In the genomic region with DNA sequence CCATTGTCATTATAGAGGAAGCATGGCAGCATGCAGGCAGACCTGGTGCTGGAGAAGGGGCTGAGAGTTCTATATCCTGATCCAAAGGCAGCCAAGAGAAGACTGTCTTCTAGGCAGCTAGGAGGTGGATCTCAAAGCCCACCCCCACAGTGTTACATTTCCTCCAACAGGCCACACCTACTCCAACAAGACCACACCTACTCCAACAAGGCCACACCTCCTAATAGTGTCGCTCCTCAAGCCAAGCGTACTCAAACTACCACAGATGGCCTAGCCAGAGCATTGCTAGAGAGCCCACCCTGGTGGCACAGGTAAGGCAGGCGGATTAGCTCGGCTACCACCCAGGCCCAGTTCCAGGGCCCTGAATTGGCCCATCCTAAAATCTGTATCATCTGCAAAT, we compare ENCODE assay signal across 24 mouse cellular contexts. TPM values are rescaled to one million over a fixed set of nuclear protein-coding genes. Genes with fewer than 3 reads are reported as not detected.
A peak's percentile ranks its signal among the peaks of the same experiment; 100 is the strongest.
DNase-seq lines count a peak whose midpoint lies in the region; ATAC-seq and TF ChIP-seq lines count a peak whose summit lies in the region.
"Had no signal": no experiment of that assay in that cellular context is flagged by ENCODE, and none has a peak within 500 bp of the region (broad histone marks: within the 10 kb centered on the region; RNA-seq: fewer than 3 reads in every experiment).

No protein-coding gene starts in this region.

- TF ChIP-seq CTCF in hindbrain, postnatal 0 days (IDR thresholded peaks at IDR 0.05; ENCODE audit: low read depth) = no peak
- TF ChIP-seq CTCF in heart, adult 2 months (IDR thresholded peaks at IDR 0.05) = no peak

- no peaks in the 10 kb centered on the region; the same call in 1 of the 2 replicates for H3K27me3 ChIP-seq in hindbrain, postnatal 0 days (ENCODE audit: insufficient read depth, low read length)
- 0 out of 2 replicates have a peak, but pooled peaks cover 7% of the 10 kb centered on the region for H3K27me3 ChIP-seq in hindbrain, embryonic 13.5 days
- no peaks in the 10 kb centered on the region for H3K27me3 ChIP-seq in heart, adult 2 months (ENCODE audit: control insufficient read depth, insufficient read depth, low read length)

- 0 out of 2 replicates have a peak overlapping the region, but pooled peaks have one; percentile 77 for H3K27ac ChIP-seq in hindbrain, postnatal 0 days
- no peak overlapping the region for H3K27ac ChIP-seq in hindbrain, embryonic 13.5 days
- no peak overlapping the region for H3K27ac ChIP-seq in heart, adult 2 months
- H3K27ac ChIP-seq: embryonic facial prominence, embryonic 13.5 days; embryonic facial prominence, embryonic 15.5 days; forebrain, embryonic 10.5 days; forebrain, embryonic 12.5 days had no signal

- no peak for ATAC-seq in hindbrain, postnatal 0 days
- ATAC-seq in hindbrain, embryonic 13.5 days (ENCODE audit: low FRiP score) = no peak
- ATAC-seq: forebrain, embryonic 14.5 days; forebrain, embryonic 16.5 days had no signal

- intact Hi-C loops in heart, adult 2 months (cut with DNase I) = no loop called here

- TF ChIP-seq POLR2A in heart, adult 2 months (IDR thresholded peaks at IDR 0.05; ENCODE audit: insufficient read depth, low read depth, low read length) = no peak

- no peak overlapping the region for H3K4me3 ChIP-seq in hindbrain, postnatal 0 days (ENCODE audit: low read length)
- no peak overlapping the region for H3K4me3 ChIP-seq in hindbrain, embryonic 13.5 days
- no peak overlapping the region for H3K4me3 ChIP-seq in heart, adult 2 months
- H3K4me3 ChIP-seq: embryonic facial prominence, embryonic 13.5 days; embryonic facial prominence, embryonic 15.5 days; erythroblast, embryonic 14.5 days; forebrain, embryonic 10.5 days; forebrain, embryonic 12.5 days had no signal

- 75% methylated on average over 4 of the region's 4 CpGs for WGBS in hindbrain, postnatal 0 days
- 65% methylated on average over 4 of the region's 4 CpGs for WGBS in hindbrain, embryonic 13.5 days
- 82% methylated on average over 4 of the region's 4 CpGs for WGBS in heart, adult 2 months

- no peaks in the 10 kb centered on the region for H3K36me3 ChIP-seq in hindbrain, postnatal 0 days (ENCODE audit: insufficient read depth, low read length)
- H3K36me3 ChIP-seq in hindbrain, embryonic 13.5 days = no peaks in the 10 kb centered on the region
- H3K36me3 ChIP-seq in heart, adult 2 months (ENCODE audit: control insufficient read depth, insufficient read depth, low read length) = no peaks in the 10 kb centered on the region
- H3K36me3 ChIP-seq: embryonic facial prominence, embryonic 13.5 days; embryonic facial prominence, embryonic 15.5 days; forebrain, embryonic 10.5 days; forebrain, embryonic 12.5 days; G1E had no signal

- no peak for DNase-seq in hindbrain, postnatal 0 days (ENCODE audit: low spot score)
- DNase-seq in ES-CJ7 (ENCODE audit: low read depth, low spot score) (peak; percentile 79), R1 (ENCODE audit: low read depth, low spot score) (peak; percentile 81), ZHBTc4 (ENCODE audit: low read depth, low spot score) (peak; percentile 77)
- no peak for DNase-seq in left cerebral cortex, adult 8-10 months (ENCODE audit: low spot score in 2 of 2)
- no peak for DNase-seq in kidney, postnatal 36 days
- DNase-seq in heart, adult 2 months = no peak
- DNase-seq: adrenal gland, adult 2 months; adrenal gland, postnatal 10 days; adrenal gland, postnatal 25 days; cerebellum, adult 11 months; cerebellum, adult 9-10 months; cerebellum, postnatal 36 days; embryo, embryonic 11 days had no signal

- H3K4me2 ChIP-seq in hindbrain, postnatal 0 days (ENCODE audit: low read depth, low read length) = no peak overlapping the region
- H3K4me2 ChIP-seq in hindbrain, embryonic 13.5 days = no peak overlapping the region
- H3K4me2 ChIP-seq: embryonic facial prominence, embryonic 13.5 days; embryonic facial prominence, embryonic 15.5 days; forebrain, embryonic 12.5 days had no signal

- no peak for TF ChIP-seq EP300 in heart, adult 2 months (IDR thresholded peaks at IDR 0.05; ENCODE audit: insufficient read depth, low read depth, low read length)

- no peaks in the 10 kb centered on the region for H3K4me1 ChIP-seq in hindbrain, postnatal 0 days (ENCODE audit: insufficient read depth, low read length)
- no peaks in the 10 kb centered on the region for H3K4me1 ChIP-seq in hindbrain, embryonic 13.5 days (replicated peaks)
- no peaks in the 10 kb centered on the region for H3K4me1 ChIP-seq in heart, adult 2 months (ENCODE audit: control insufficient read depth, insufficient read depth, low read length)
- H3K4me1 ChIP-seq: embryonic facial prominence, embryonic 15.5 days; forebrain, embryonic 12.5 days had no signal

- no peak overlapping the region for H3K9ac ChIP-seq in hindbrain, postnatal 0 days (replicated peaks; ENCODE audit: low read length)
- no peak overlapping the region for H3K9ac ChIP-seq in hindbrain, embryonic 13.5 days
- no peak overlapping the region for H3K9ac ChIP-seq in heart, adult 2 months (ENCODE audit: low read depth, low read length)
- H3K9ac ChIP-seq: embryonic facial prominence, embryonic 13.5 days; embryonic facial prominence, embryonic 15.5 days; forebrain, embryonic 12.5 days had no signal

- H3K9me3 ChIP-seq in hindbrain, postnatal 0 days (ENCODE audit: low read length) = no peaks in the 10 kb centered on the region
- no peaks in the 10 kb centered on the region for H3K9me3 ChIP-seq in hindbrain, embryonic 13.5 days
- H3K9me3 ChIP-seq: embryonic facial prominence, embryonic 13.5 days; embryonic facial prominence, embryonic 15.5 days; forebrain, embryonic 10.5 days; forebrain, embryonic 12.5 days; G1E had no signal

- no peaks in the 10 kb centered on the region for H3K79me2 ChIP-seq in heart, adult 2 months (replicated peaks; ENCODE audit: control insufficient read depth, insufficient read depth, low read length)

RNA-seq across cellular contexts. Expression of gene Osbp2, which starts 28.4 kb away (rescaled TPM):
- 78.3 and 87.5 TPM in 2 replicates for total RNA-seq in hindbrain, postnatal 0 days (2014; rRNA removed)
- 33.8 and 39.7 TPM in 2 replicates for polyA plus RNA-seq in hindbrain, postnatal 0 days (2015; fragmentation: Nextera tagmentation; extraction: Ambion mirVana)
- polyA plus RNA-seq in hindbrain, embryonic 13.5 days (2015; fragmentation: Nextera tagmentation; extraction: Ambion mirVana) = 14.5 and 17.4 TPM in 2 replicates
- 100 to 1,000 TPM; 105 to 126 (median 115) TPM for total RNA-seq in left cerebral cortex, adult 8-10 months (2022)
- total RNA-seq in heart, adult 2 months (2021) = 10 to 100 TPM; 12.9 to 16.2 TPM
- 10.9 and 14.2 TPM in 2 replicates for polyA plus RNA-seq in heart, adult 2 months (2012; rRNA removed)
- total RNA-seq: common myeloid progenitor, adult 5-6 weeks had no signal
- polyA plus RNA-seq: erythroblast, embryonic 14.5 days; G1E had no signal

RNA-seq across cellular contexts. Expression of gene 4921536K21Rik, which starts 59.6 kb away (rescaled TPM):
- total RNA-seq in hindbrain, postnatal 0 days (2014; rRNA removed) = 0.21 and 0.90 TPM in 2 replicates
- polyA plus RNA-seq in hindbrain, postnatal 0 days (2015; fragmentation: Nextera tagmentation; extraction: Ambion mirVana) = 0.41 and 0.42 TPM in 2 replicates
- 0.47 and 0.84 TPM in 2 replicates for polyA plus RNA-seq in hindbrain, embryonic 13.5 days (2015; fragmentation: Nextera tagmentation; extraction: Ambion mirVana)
- under 1 TPM; 0.21 to 0.86 (median 0.57) TPM for total RNA-seq in left cerebral cortex, adult 8-10 months (2022)
- total RNA-seq in heart, adult 2 months (2021) = under 1 TPM; 0.57 to 0.81 TPM
- polyA plus RNA-seq in heart, adult 2 months (2012; rRNA removed) = 0.57 and 0.76 TPM in 2 replicates
- total RNA-seq: common myeloid progenitor, adult 5-6 weeks had no signal
- polyA plus RNA-seq: G1E had no signal

RNA-seq across cellular contexts. Expression of gene Dusp18, which starts 59.8 kb away (rescaled TPM):
- total RNA-seq in hindbrain, postnatal 0 days (2014; rRNA removed) = 14.4 and 16.9 TPM in 2 replicates
- polyA plus RNA-seq in hindbrain, postnatal 0 days (2015; fragmentation: Nextera tagmentation; extraction: Ambion mirVana) = 15.4 and 16.3 TPM in 2 replicates
- polyA plus RNA-seq in hindbrain, embryonic 13.5 days (2015; fragmentation: Nextera tagmentation; extraction: Ambion mirVana) = 33.8 and 35.2 TPM in 2 replicates
- 10 to 100 TPM; 17.5 to 19.6 (median 18.1) TPM for total RNA-seq in left cerebral cortex, adult 8-10 months (2022)
- 10 to 100 TPM; 32.6 to 47.8 TPM for total RNA-seq in heart, adult 2 months (2021)
- polyA plus RNA-seq in heart, adult 2 months (2012; rRNA removed) = 29.1 and 52.6 TPM in 2 replicates
- polyA plus RNA-seq: erythroblast, embryonic 14.5 days; G1E had no signal

Comparison
In these comparisons a context has a peak if more than half of its experiments do, and no peak if none do; other contexts are left out.
1. DNase-seq: peak in ES-CJ7 (single experiment), R1 (single experiment) and ZHBTc4 (single experiment); none in hindbrain, postnatal 0 days (single experiment), left cerebral cortex, adult 8-10 months (0 of 2), kidney, postnatal 36 days (0 of 2) and heart, adult 2 months (0 of 2).